Mouse (Mus musculus) lung, embryonic 16.5 days (tissue): ENCODE results near the gene Larp4. TPM values are rescaled to one million over a fixed set of nuclear protein-coding genes. Genes with fewer than 3 reads are reported as not detected.

Experiments used
- ATAC-seq: fragments of 200-750 bp; cut with Nextera tagmentation; 2 replicates; pipeline ENCODE4 v1.8.0; 2017; ENCODE audit warnings: low read depth, mild to moderate bottlenecking, moderate library complexity
- H3K27ac ChIP-seq: fragments of 300-500 bp; sonication (generic); 2 replicates; pipeline ENCODE4 v1.5.1; 2014; ENCODE audit warnings: mild to moderate bottlenecking, control low read depth, low read length
- H3K27me3 ChIP-seq: fragments of 300-500 bp; sonication (generic); 2 replicates; pipeline ENCODE4 v1.6.1; 2014; ENCODE audit warnings: low read depth, low read length, mixed read lengths; ENCODE audit not compliant: control insufficient read depth, insufficient read depth
- H3K36me3 ChIP-seq: fragments of 300-500 bp; sonication (generic); 2 replicates; pipeline ENCODE4 v1.6.1; 2014; ENCODE audit warnings: low read length; ENCODE audit not compliant: control insufficient read depth, insufficient read depth
- H3K4me1 ChIP-seq: fragments of 300-500 bp; sonication (generic); replicated peaks from 2 replicates; pipeline ENCODE4 v1.6.1; 2014; ENCODE audit warnings: low read length, mixed read lengths; ENCODE audit not compliant: control insufficient read depth, insufficient read depth
- H3K4me2 ChIP-seq: fragments of 300-500 bp; sonication (generic); 2 replicates; pipeline ENCODE4 v1.6.1; 2014; ENCODE audit warnings: low read depth, low read length, control low read depth
- H3K4me3 ChIP-seq: fragments of 300-500 bp; sonication (generic); 2 replicates; pipeline ENCODE4 v1.5.1; 2014; ENCODE audit warnings: mild to moderate bottlenecking, low read length, control low read depth
- H3K9ac ChIP-seq: fragments of 300-500 bp; sonication (generic); 2 replicates; pipeline ENCODE4 v1.6.1; 2014; ENCODE audit warnings: low read length, control low read depth
- H3K9me3 ChIP-seq: fragments of 300-500 bp; sonication (generic); 2 replicates; pipeline ENCODE4 v1.6.1; 2016; ENCODE audit warnings: low read length; ENCODE audit not compliant: control insufficient read depth
- WGBS: fragments of 180-500 bp; shearing (Covaris S2); extraction: QIAGEN DNeasy Blood & Tissue Kit; methylation state at CpG from one replicate; pipeline ENCODE4 v1.1.7; 2014; 5-methylcytosine and 5-hydroxymethylcytosine counted together
- polyA plus RNA-seq: library from polyadenylated mRNA; unstranded; fragments of >200 nt; fragmentation: Nextera tagmentation; extraction: Ambion mirVana; gene quantifications from 2 replicates; pipeline ENCODE4 v1.2.1, GENCODE M21; 2015

Gene Larp4
- polyA plus RNA-seq, 1 experiment from 2014 or later = 34.6 TPM

- Histone ChIP-seq H3K36me3 (no peaks in the 10 kb centered on the region), H3K4me1 (peaks cover 21% of the 10 kb centered on the region), H3K9ac (no peak overlapping the region), H3K27ac (no peak overlapping the region), H3K4me2 (no peak overlapping the region), H3K9me3 (no peaks in the 10 kb centered on the region), H3K4me3 (no peak overlapping the region), H3K27me3 (no peaks in the 10 kb centered on the region)
- ATAC-seq = no peak
- 45% methylated on average over 6 of the region's 6 CpGs for WGBS
Measured at GRCm38 (mm10) chr15:100045576-100045975, 75.7 kb downstream of the Larp4 start.

- H3K36me3 ChIP-seq = no peaks in the 10 kb centered on the region
- H3K4me2 ChIP-seq = no peak overlapping the region
- H3K9ac ChIP-seq = no peak overlapping the region
- H3K4me3 ChIP-seq = no peak overlapping the region
- H3K9me3 ChIP-seq = no peaks in the 10 kb centered on the region
- H3K4me1 ChIP-seq = peaks cover 6% of the 10 kb centered on the region
- no peak for ATAC-seq
- WGBS = 78% methylated on average over 7 of the region's 7 CpGs
- no peak overlapping the region for H3K27ac ChIP-seq
- H3K27me3 ChIP-seq = no peaks in the 10 kb centered on the region
Measured at GRCm38 (mm10) chr15:100049496-100050087, 79.7 kb downstream of the Larp4 start.

- no peaks in the 10 kb centered on the region for H3K36me3 ChIP-seq
- H3K27me3 ChIP-seq = no peaks in the 10 kb centered on the region
- H3K4me3 ChIP-seq = no peak overlapping the region
- no peak overlapping the region for H3K9ac ChIP-seq
- ATAC-seq = no peak
- no peak overlapping the region for H3K27ac ChIP-seq
- H3K4me2 ChIP-seq = no peak overlapping the region
- H3K4me1 ChIP-seq = peaks cover under 1% of the 10 kb centered on the region; the same call in 1 of the 2 replicates
- 72% methylated on average over 7 of the region's 7 CpGs for WGBS
- no peaks in the 10 kb centered on the region for H3K9me3 ChIP-seq
Measured at GRCm38 (mm10) chr15:100050940-100051339, 81.1 kb downstream of the Larp4 start.

- no peak overlapping the region for H3K27ac ChIP-seq
- H3K4me2 ChIP-seq = no peak overlapping the region
- H3K27me3 ChIP-seq = no peaks in the 10 kb centered on the region
- ATAC-seq = no peak
- H3K9ac ChIP-seq = no peak overlapping the region
- WGBS = 65% methylated on average over 3 of the region's 3 CpGs
- H3K4me1 ChIP-seq = no peaks in the 10 kb centered on the region
- no peaks in the 10 kb centered on the region for H3K9me3 ChIP-seq
- no peaks in the 10 kb centered on the region for H3K36me3 ChIP-seq
- no peak overlapping the region for H3K4me3 ChIP-seq
Measured at GRCm38 (mm10) chr15:100052726-100053125, 82.9 kb downstream of the Larp4 start.

- no peak for ATAC-seq
- WGBS = 92% methylated on average over 7 of the region's 7 CpGs
- no peaks in the 10 kb centered on the region for H3K36me3 ChIP-seq
- H3K4me2 ChIP-seq = no peak overlapping the region
- H3K27ac ChIP-seq = no peak overlapping the region
- H3K4me3 ChIP-seq = no peak overlapping the region
- H3K27me3 ChIP-seq = no peaks in the 10 kb centered on the region
- H3K9ac ChIP-seq = no peak overlapping the region
- H3K9me3 ChIP-seq = no peaks in the 10 kb centered on the region
- H3K4me1 ChIP-seq = peaks cover 4% of the 10 kb centered on the region; the same call in 1 of the 2 replicates
Measured at GRCm38 (mm10) chr15:100056397-100056908, 86.6 kb downstream of the Larp4 start.

DNA sequence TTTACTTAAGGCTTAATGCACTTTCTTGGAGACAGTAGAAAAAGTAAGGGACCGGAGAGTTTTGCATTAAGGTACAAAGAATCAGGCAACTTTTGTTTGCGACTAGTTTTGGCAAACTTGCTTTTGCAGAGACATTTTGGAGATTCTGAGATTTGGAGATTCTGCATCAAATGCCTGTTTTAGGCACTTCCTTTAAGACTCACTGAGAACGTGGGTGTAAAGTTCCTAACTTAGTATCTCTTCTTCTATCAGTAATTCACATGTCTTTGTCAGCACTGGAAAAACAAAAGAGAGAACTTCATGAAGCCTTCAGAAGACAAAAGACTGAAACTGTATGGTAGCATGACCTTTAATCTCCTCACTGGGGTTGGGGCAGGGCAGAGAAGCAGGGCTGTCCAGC is 87.8 kb downstream of the Larp4 start:
- H3K4me2 ChIP-seq = no peak overlapping the region
- H3K27me3 ChIP-seq = no peaks in the 10 kb centered on the region
- peaks cover 4% of the 10 kb centered on the region; the same call in 1 of the 2 replicates for H3K4me1 ChIP-seq
- no peaks in the 10 kb centered on the region for H3K9me3 ChIP-seq
- H3K36me3 ChIP-seq = no peaks in the 10 kb centered on the region
- H3K4me3 ChIP-seq = no peak overlapping the region
- ATAC-seq = no peak
- H3K27ac ChIP-seq = no peak overlapping the region
- 83% methylated on average over 3 of the region's 3 CpGs for WGBS
- no peak overlapping the region for H3K9ac ChIP-seq

DNA sequence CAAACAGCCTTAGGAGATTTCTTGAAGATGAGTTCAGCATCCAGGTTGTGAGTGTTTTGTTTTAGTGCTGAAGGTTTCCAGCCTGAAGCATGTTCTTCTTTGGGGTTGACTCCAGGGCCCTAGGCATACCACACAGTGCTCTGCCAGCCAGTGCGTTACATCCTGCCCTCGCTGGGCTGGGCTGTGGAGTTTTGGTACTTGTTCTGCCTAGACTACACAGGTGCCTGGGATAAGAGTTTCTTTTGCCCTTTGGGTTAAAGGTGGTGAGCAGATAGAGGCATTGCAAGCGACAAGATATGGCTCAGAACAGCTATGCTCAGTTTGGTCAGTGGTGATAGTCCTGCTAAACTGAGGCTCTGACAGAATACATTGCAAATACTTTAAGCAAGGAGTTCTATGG is 88.3 kb downstream of the Larp4 start:
- Histone ChIP-seq H3K4me2 (no peak overlapping the region), H3K27ac (no peak overlapping the region), H3K36me3 (no peaks in the 10 kb centered on the region), H3K4me1 (peaks cover 4% of the 10 kb centered on the region; the same call in 1 of the 2 replicates), H3K4me3 (no peak overlapping the region), H3K9me3 (no peaks in the 10 kb centered on the region), H3K9ac (no peak overlapping the region), H3K27me3 (no peaks in the 10 kb centered on the region)
- WGBS = 89% methylated on average over 3 of the region's 3 CpGs
- ATAC-seq = no peak

- Histone ChIP-seq H3K4me1 (peaks cover 4% of the 10 kb centered on the region; the same call in 1 of the 2 replicates), H3K27me3 (no peaks in the 10 kb centered on the region), H3K27ac (no peak overlapping the region), H3K9ac (no peak overlapping the region), H3K36me3 (no peaks in the 10 kb centered on the region), H3K4me2 (no peak overlapping the region), H3K9me3 (no peaks in the 10 kb centered on the region), H3K4me3 (no peak overlapping the region)
- WGBS = 56% methylated on average over 11 of the region's 11 CpGs
- ATAC-seq = no peak
Measured at GRCm38 (mm10) chr15:100058912-100059311, 89.0 kb downstream of the Larp4 start.

DNA sequence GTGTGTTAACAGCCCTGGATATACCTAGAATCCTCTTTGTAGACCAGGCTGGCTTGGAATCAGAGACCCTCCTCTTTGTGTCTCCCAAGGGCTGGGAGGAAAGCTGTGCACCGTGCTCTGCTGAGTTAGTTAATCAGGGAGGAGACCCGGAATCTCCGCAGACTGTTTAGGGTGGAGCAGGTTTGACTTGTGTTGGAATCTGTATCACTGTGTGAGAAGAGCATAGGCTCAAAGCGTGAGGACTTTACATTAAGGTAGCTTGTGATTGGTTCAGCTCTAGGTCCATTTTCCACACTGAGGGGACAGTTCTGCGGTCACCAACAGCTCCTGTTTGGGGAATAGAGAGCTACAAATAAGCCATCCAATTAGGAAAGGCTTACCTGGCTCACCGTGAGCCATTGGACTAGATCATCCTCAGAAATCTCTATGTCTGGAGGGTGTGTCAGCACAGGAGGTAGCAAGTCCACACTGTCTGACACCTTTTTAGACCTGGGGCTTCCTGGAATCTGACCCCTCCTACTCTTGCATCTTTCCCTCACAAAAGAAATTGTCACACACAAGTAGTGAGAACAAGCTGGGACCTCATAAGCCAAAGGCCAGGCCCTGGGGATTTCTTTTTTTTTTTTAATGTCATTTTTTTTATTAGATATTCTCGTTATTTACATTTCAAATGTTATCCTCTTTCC is 89.9 kb downstream of the Larp4 start:
- Histone ChIP-seq H3K27ac (no peak overlapping the region), H3K9me3 (no peaks in the 10 kb centered on the region), H3K4me2 (no peak overlapping the region), H3K4me3 (no peak overlapping the region), H3K9ac (no peak overlapping the region), H3K36me3 (no peaks in the 10 kb centered on the region), H3K4me1 (peaks cover 4% of the 10 kb centered on the region), H3K27me3 (no peaks in the 10 kb centered on the region)
- ATAC-seq = no peak
- WGBS = 65% methylated on average over 7 of the region's 7 CpGs
